In the genomic region with DNA sequence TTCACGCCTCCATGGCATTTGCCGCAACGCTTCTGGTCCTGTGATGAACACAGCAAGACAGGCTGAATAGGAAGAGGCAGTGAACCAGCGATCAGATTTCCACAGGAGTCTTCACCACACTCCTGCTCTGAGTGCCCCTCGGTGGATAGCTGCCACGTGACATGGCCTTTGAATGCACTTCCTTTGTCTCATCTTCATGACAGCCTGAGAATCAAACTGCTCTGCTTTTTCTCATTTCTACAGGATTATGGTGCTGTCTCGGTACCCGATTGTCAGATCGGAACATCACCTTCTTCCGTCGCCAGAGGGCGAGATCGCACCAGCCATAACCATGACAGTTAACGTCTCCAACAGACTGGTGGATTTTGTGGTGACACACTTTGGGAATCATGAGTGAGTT, we compare ENCODE assay signal across 9 mouse cellular contexts. TPM values are rescaled to one million over a fixed set of nuclear protein-coding genes. Genes with fewer than 3 reads are reported as not detected.
DNase-seq lines count a peak whose midpoint lies in the region; ATAC-seq lines count a peak whose summit lies in the region.
"Had no signal": no experiment of that assay in that cellular context is flagged by ENCODE, and none has a peak within 500 bp of the region (broad histone marks: within the 10 kb centered on the region; RNA-seq: fewer than 3 reads in every experiment).

No protein-coding gene starts in this region.

- no peaks in the 10 kb centered on the region for H3K27me3 ChIP-seq in embryonic facial prominence, embryonic 14.5 days (replicated peaks; ENCODE audit: control insufficient read depth, insufficient read depth, low read length)
- H3K27me3 ChIP-seq in heart, embryonic 14.5 days (ENCODE audit: control insufficient read depth, insufficient read depth, low read length) = 0 out of 2 replicates have a peak, but pooled peaks cover 4% of the 10 kb centered on the region

- H3K27ac ChIP-seq in embryonic facial prominence, embryonic 14.5 days (replicated peaks; ENCODE audit: low read depth, low read length) = no peak overlapping the region
- no peak overlapping the region for H3K27ac ChIP-seq in heart, embryonic 14.5 days (replicated peaks in 1 of 2; ENCODE audit: control insufficient read depth in 1 of 2, insufficient read depth in 1 of 2, low read depth in 2 of 2, low read length in 2 of 2)

- 24% methylated on average over 14 of the region's 14 CpGs for WGBS in embryonic facial prominence, embryonic 14.5 days
- 21% methylated on average over 14 of the region's 14 CpGs for WGBS in heart, embryonic 14.5 days

- peak; percentile 68 for ATAC-seq in CD4-positive, CD25-positive, alpha-beta regulatory T cell, adult 4 months
- peak; percentile 78; the same call in 1 of the 2 replicates for ATAC-seq in embryonic facial prominence, embryonic 14.5 days (ENCODE audit: low read depth)
- no peak for ATAC-seq in heart, embryonic 14.5 days (ENCODE audit: insufficient number of reproducible peaks, insufficient read depth, low FRiP score, low read depth)

- H3K4me1 ChIP-seq in embryonic facial prominence, embryonic 14.5 days (ENCODE audit: control insufficient read depth, insufficient read depth, low read length) = no peaks in the 10 kb centered on the region
- H3K4me1 ChIP-seq in heart, embryonic 14.5 days (ENCODE audit: control insufficient read depth in 2 of 2, insufficient read depth in 2 of 2, low read length in 2 of 2) = peaks cover 0 to 3% of the 10 kb centered on the region in 2 experiments; a peak in 2 of 4 replicates

- no peak overlapping the region for H3K4me3 ChIP-seq in embryonic facial prominence, embryonic 14.5 days (ENCODE audit: low read depth, low read length)
- H3K4me3 ChIP-seq in heart, embryonic 14.5 days (ENCODE audit: control insufficient read depth in 1 of 2, insufficient read depth in 1 of 2, low read depth in 1 of 2, low read length in 2 of 2) = no peak overlapping the region
- H3K4me3 ChIP-seq: erythroblast, embryonic 14.5 days had no signal

- peak; percentile 26 to 49 for DNase-seq in adrenal gland, postnatal 4 days (ENCODE audit: low spot score in 2 of 2)
- peak; percentile 78 for DNase-seq in embryonic facial prominence, embryonic 14.5 days (ENCODE audit: low spot score)
- peak; percentile 70 to 90 for DNase-seq in kidney, postnatal 36 days
- DNase-seq in lung, adult 18-20 months = peak; percentile 54 to 71
- peak; percentile 22 for DNase-seq in retina, adult 2 months (ENCODE audit: low read depth, low spot score)
- DNase-seq in thymus, postnatal 36 days = peak; percentile 61 to 63

- no peaks in the 10 kb centered on the region for H3K36me3 ChIP-seq in embryonic facial prominence, embryonic 14.5 days (ENCODE audit: control insufficient read depth, insufficient read depth, low read length)
- no peaks in the 10 kb centered on the region for H3K36me3 ChIP-seq in heart, embryonic 14.5 days (ENCODE audit: control insufficient read depth, insufficient read depth, low read length)

- H3K9ac ChIP-seq in embryonic facial prominence, embryonic 14.5 days (ENCODE audit: low read depth, low read length) = no peak overlapping the region
- H3K9ac ChIP-seq in heart, embryonic 14.5 days (ENCODE audit: low read length) = no peak overlapping the region

- no peak overlapping the region for H3K4me2 ChIP-seq in embryonic facial prominence, embryonic 14.5 days (ENCODE audit: low read depth, low read length)
- 0 out of 2 replicates have a peak overlapping the region, but pooled peaks have one; percentile 23 for H3K4me2 ChIP-seq in heart, embryonic 14.5 days (ENCODE audit: low read length)

- H3K9me3 ChIP-seq in embryonic facial prominence, embryonic 14.5 days (ENCODE audit: control insufficient read depth, low read length) = no peaks in the 10 kb centered on the region
- no peaks in the 10 kb centered on the region for H3K9me3 ChIP-seq in heart, embryonic 14.5 days (ENCODE audit: control insufficient read depth, low read length)

RNA-seq across cellular contexts. Expression of gene Cwh43, which starts 25.7 kb away (rescaled TPM):
- not detected for polyA plus RNA-seq in CD4-positive, CD25-positive, alpha-beta regulatory T cell, adult 4 months (2017; shearing (Covaris generic))
- total RNA-seq in adrenal gland, postnatal 4 days (2021) = under 1 TPM; 0.23 to 0.25 TPM
- 0.90 and 1.9 TPM in 2 replicates for polyA plus RNA-seq in embryonic facial prominence, embryonic 14.5 days (2014; fragmentation: Nextera tagmentation; extraction: Ambion mirVana)
- polyA plus RNA-seq in heart, embryonic 14.5 days (2014; fragmentation: Nextera tagmentation; extraction: Ambion mirVana) = not detected in 2 replicates
- polyA plus RNA-seq: erythroblast, embryonic 14.5 days had no signal

RNA-seq across cellular contexts. Expression of gene Dcun1d4, which starts 49.2 kb away (rescaled TPM):
- polyA plus RNA-seq in CD4-positive, CD25-positive, alpha-beta regulatory T cell, adult 4 months (2017; shearing (Covaris generic)) = 10 to 100 TPM; 14.7 to 15.1 TPM
- 10 to 100 TPM; 38.0 to 38.1 TPM for total RNA-seq in adrenal gland, postnatal 4 days (2021)
- 25.7 and 26.4 TPM in 2 replicates for polyA plus RNA-seq in embryonic facial prominence, embryonic 14.5 days (2014; fragmentation: Nextera tagmentation; extraction: Ambion mirVana)
- 20.3 and 22.0 TPM in 2 replicates for polyA plus RNA-seq in heart, embryonic 14.5 days (2014; fragmentation: Nextera tagmentation; extraction: Ambion mirVana)
- polyA plus RNA-seq: erythroblast, embryonic 14.5 days had no signal

Comparison
In these comparisons a context has a peak if more than half of its experiments do, and no peak if none do; other contexts are left out.
1. DNase-seq: peak in every context shown above with its lines; median percentile 80 in kidney, postnatal 36 days; 78 in embryonic facial prominence, embryonic 14.5 days; 62 in lung, adult 18-20 months; 62 in thymus, postnatal 36 days; 38 in adrenal gland, postnatal 4 days; 22 in retina, adult 2 months.